Mouse (Mus musculus) hindbrain, embryonic 15.5 days (tissue): ENCODE data around the gene Ttbk2. TPM values are rescaled to one million over a fixed set of nuclear protein-coding genes. Genes with fewer than 3 reads are reported as not detected.
A peak's percentile ranks its signal among the peaks of the same experiment; 100 is the strongest.

ENCODE experiments used
- ATAC-seq: fragments of 200-750 bp; cut with Nextera tagmentation; 2 replicates; pipeline ENCODE4 v1.8.0; 2017; ENCODE audit warnings: low read depth, moderate number of reproducible peaks, moderate TSS enrichment; ENCODE audit not compliant: low FRiP score
- H3K27ac ChIP-seq: fragments of 300-500 bp; sonication (generic); replicated peaks from 2 replicates; pipeline ENCODE4 v1.5.1; 2015; ENCODE audit warnings: mild to moderate bottlenecking, inconsistent platforms
- H3K27me3 ChIP-seq: fragments of 300-500 bp; sonication (generic); 2 replicates; pipeline ENCODE4 v1.6.1; 2015; ENCODE audit warnings: control low read depth, inconsistent platforms
- H3K36me3 ChIP-seq: fragments of 300-500 bp; sonication (generic); 2 replicates; pipeline ENCODE4 v1.6.1; 2015; ENCODE audit warnings: control low read depth, inconsistent platforms
- H3K4me1 ChIP-seq: fragments of 300-500 bp; sonication (generic); replicated peaks from 2 replicates; pipeline ENCODE4 v1.6.1; 2015; ENCODE audit warnings: control low read depth, inconsistent platforms
- H3K4me2 ChIP-seq: fragments of 300-500 bp; sonication (generic); 2 replicates; pipeline ENCODE4 v1.6.1; 2015; ENCODE audit warnings: moderate library complexity, mild to moderate bottlenecking, inconsistent platforms
- H3K4me3 ChIP-seq: fragments of 300-500 bp; sonication (generic); 2 replicates; pipeline ENCODE4 v1.5.1; 2015; ENCODE audit warnings: mild to moderate bottlenecking, inconsistent platforms
- H3K9ac ChIP-seq: fragments of 300-500 bp; sonication (generic); 2 replicates; pipeline ENCODE4 v1.6.1; 2015; ENCODE audit warnings: inconsistent platforms
- H3K9me3 ChIP-seq: fragments of 300-500 bp; sonication (generic); 2 replicates; pipeline ENCODE4 v1.6.1; 2016; ENCODE audit warnings: control low read depth, inconsistent platforms
- WGBS: fragments of 180-500 bp; shearing (Covaris S2); methylation state at CpG from one replicate; pipeline ENCODE4 v1.1.7; 2015; 5-methylcytosine and 5-hydroxymethylcytosine counted together
- polyA plus RNA-seq: library from polyadenylated mRNA; unstranded; fragments of >200 nt; fragmentation: Nextera tagmentation; extraction: Ambion mirVana; gene quantifications from 2 replicates; pipeline ENCODE4 v1.2.1, GENCODE M21; 2015

Ttbk2 gene
- 12.3 and 12.4 TPM in 2 replicates for polyA plus RNA-seq

- Histone ChIP-seq H3K9ac (peak within 1 kb of the TSS; percentile 97), H3K27ac (peak within 1 kb of the TSS; percentile 93), H3K4me1 (peaks cover 27% of the 10 kb centered on the region), H3K27me3 (no peaks in the 10 kb centered on the region), H3K4me3 (peak within 1 kb of the TSS; percentile 98), H3K9me3 (no peaks in the 10 kb centered on the region), H3K4me2 (peak within 1 kb of the TSS; percentile 60), H3K36me3 (no peaks in the 10 kb centered on the region)
- WGBS, result under 1% methylated on average over 39 of the region's 39 CpGs
- peak; percentile 99 for ATAC-seq
These were observed at the start of gene Ttbk2 for GRCm38 (mm10) chr2:120850424-120851082. Gene Ttbk2 (minus strand): TSS chr2:120850604.

GRCm38 (mm10) chr2:120896361-120896760 lies 46.0 kb upstream of the Ttbk2 start:
- no peak overlapping the region for H3K4me3 ChIP-seq
- H3K36me3 ChIP-seq, result peaks cover 74% of the 10 kb centered on the region
- no peak overlapping the region for H3K27ac ChIP-seq
- no peaks in the 10 kb centered on the region for H3K27me3 ChIP-seq
- no peak overlapping the region for H3K4me2 ChIP-seq
- no peak for ATAC-seq
- 97% methylated on average over 3 of the region's 3 CpGs for WGBS
- no peaks in the 10 kb centered on the region for H3K4me1 ChIP-seq
- H3K9me3 ChIP-seq, result no peaks in the 10 kb centered on the region
- no peak overlapping the region for H3K9ac ChIP-seq

- 96% methylated on average over 5 of the region's 5 CpGs for WGBS
- H3K27ac ChIP-seq, result no peak overlapping the region
- no peaks in the 10 kb centered on the region for H3K4me1 ChIP-seq
- H3K9ac ChIP-seq, result no peak overlapping the region
- no peaks in the 10 kb centered on the region for H3K27me3 ChIP-seq
- H3K9me3 ChIP-seq, result no peaks in the 10 kb centered on the region
- no peak overlapping the region for H3K4me2 ChIP-seq
- H3K36me3 ChIP-seq, result peaks cover 55% of the 10 kb centered on the region
- no peak overlapping the region for H3K4me3 ChIP-seq
- ATAC-seq, result no peak
These were observed 37.2 kb upstream of the Ttbk2 start for GRCm38 (mm10) chr2:120887601-120888000.

- peaks cover 68% of the 10 kb centered on the region for H3K36me3 ChIP-seq
- H3K9me3 ChIP-seq, result no peaks in the 10 kb centered on the region
- ATAC-seq, result no peak
- H3K27ac ChIP-seq, result no peak overlapping the region
- WGBS, result 92% methylated on average over 2 of the region's 2 CpGs
- no peaks in the 10 kb centered on the region for H3K27me3 ChIP-seq
- H3K4me1 ChIP-seq, result no peaks in the 10 kb centered on the region
- no peak overlapping the region for H3K4me3 ChIP-seq
- H3K4me2 ChIP-seq, result no peak overlapping the region
- H3K9ac ChIP-seq, result no peak overlapping the region
These were observed 22.8 kb upstream of the Ttbk2 start for GRCm38 (mm10) chr2:120873192-120873591.

GRCm38 (mm10) chr2:120871447-120872336 lies 21.3 kb upstream of the Ttbk2 start:
- H3K27me3 ChIP-seq, result no peaks in the 10 kb centered on the region
- WGBS, result 74% methylated on average over 9 of the region's 9 CpGs
- H3K36me3 ChIP-seq, result peaks cover 65% of the 10 kb centered on the region
- no peaks in the 10 kb centered on the region for H3K4me1 ChIP-seq
- H3K27ac ChIP-seq, result no peak overlapping the region
- no peak overlapping the region for H3K4me3 ChIP-seq
- H3K9me3 ChIP-seq, result no peaks in the 10 kb centered on the region
- no peak overlapping the region for H3K4me2 ChIP-seq
- no peak for ATAC-seq
- H3K9ac ChIP-seq, result no peak overlapping the region

GRCm38 (mm10) chr2:120867336-120867735 lies 16.9 kb upstream of the Ttbk2 start:
- no peak overlapping the region for H3K4me2 ChIP-seq
- no peak overlapping the region for H3K4me3 ChIP-seq
- no peak overlapping the region for H3K27ac ChIP-seq
- H3K27me3 ChIP-seq, result no peaks in the 10 kb centered on the region
- 93% methylated on average over 5 of the region's 5 CpGs for WGBS
- no peak overlapping the region for H3K9ac ChIP-seq
- H3K9me3 ChIP-seq, result no peaks in the 10 kb centered on the region
- peaks cover 69% of the 10 kb centered on the region for H3K36me3 ChIP-seq
- no peak for ATAC-seq
- H3K4me1 ChIP-seq, result no peaks in the 10 kb centered on the region

GRCm38 (mm10) chr2:120866561-120866960 lies 16.2 kb upstream of the Ttbk2 start:
- Histone ChIP-seq H3K27ac (no peak overlapping the region), H3K4me1 (no peaks in the 10 kb centered on the region), H3K27me3 (no peaks in the 10 kb centered on the region), H3K4me3 (no peak overlapping the region), H3K36me3 (peaks cover 71% of the 10 kb centered on the region), H3K4me2 (no peak overlapping the region), H3K9ac (no peak overlapping the region), H3K9me3 (no peaks in the 10 kb centered on the region)
- WGBS, result 38% methylated on average over 1 of the region's 1 CpGs
- ATAC-seq, result no peak

- ATAC-seq, result no peak
- Histone ChIP-seq H3K27me3 (no peaks in the 10 kb centered on the region), H3K9me3 (no peaks in the 10 kb centered on the region), H3K36me3 (peaks cover 64% of the 10 kb centered on the region), H3K4me2 (no peak overlapping the region), H3K4me1 (no peaks in the 10 kb centered on the region), H3K9ac (no peak overlapping the region), H3K27ac (no peak overlapping the region), H3K4me3 (no peak overlapping the region)
- 95% methylated on average over 1 of the region's 1 CpGs for WGBS
These were observed 13.0 kb upstream of the Ttbk2 start for GRCm38 (mm10) chr2:120863389-120863788.

GRCm38 (mm10) chr2:120860699-120861098 lies 10.3 kb upstream of the Ttbk2 start:
- no peaks in the 10 kb centered on the region for H3K27me3 ChIP-seq
- peaks cover 50% of the 10 kb centered on the region for H3K36me3 ChIP-seq
- H3K4me3 ChIP-seq, result no peak overlapping the region
- no peaks in the 10 kb centered on the region for H3K4me1 ChIP-seq
- no peak overlapping the region for H3K4me2 ChIP-seq
- H3K27ac ChIP-seq, result no peak overlapping the region
- H3K9me3 ChIP-seq, result no peaks in the 10 kb centered on the region
- H3K9ac ChIP-seq, result no peak overlapping the region
- no peak for ATAC-seq
- 92% methylated on average over 1 of the region's 1 CpGs for WGBS

GRCm38 (mm10) chr2:120858131-120858530 lies 7.7 kb upstream of the Ttbk2 start:
- 81% methylated on average over 3 of the region's 3 CpGs for WGBS
- ATAC-seq, result no peak
- Histone ChIP-seq H3K27ac (no peak overlapping the region), H3K36me3 (peaks cover 27% of the 10 kb centered on the region), H3K4me3 (no peak overlapping the region), H3K9ac (no peak overlapping the region), H3K4me1 (no peaks in the 10 kb centered on the region), H3K9me3 (no peaks in the 10 kb centered on the region), H3K4me2 (no peak overlapping the region), H3K27me3 (no peaks in the 10 kb centered on the region)

- no peak overlapping the region for H3K27ac ChIP-seq
- peaks cover 20% of the 10 kb centered on the region for H3K4me1 ChIP-seq
- H3K27me3 ChIP-seq, result no peaks in the 10 kb centered on the region
- H3K9ac ChIP-seq, result no peak overlapping the region
- H3K36me3 ChIP-seq, result no peaks in the 10 kb centered on the region
- no peak overlapping the region for H3K4me3 ChIP-seq
- no peak for ATAC-seq
- H3K9me3 ChIP-seq, result no peaks in the 10 kb centered on the region
- WGBS, result 72% methylated on average over 3 of the region's 3 CpGs
- no peak overlapping the region for H3K4me2 ChIP-seq
These were observed 2.7 kb upstream of the Ttbk2 start for GRCm38 (mm10) chr2:120853151-120853550.

GRCm38 (mm10) chr2:120852626-120853025 lies 2.2 kb upstream of the Ttbk2 start:
- Histone ChIP-seq H3K36me3 (no peaks in the 10 kb centered on the region), H3K4me2 (no peak overlapping the region), H3K27ac (no peak overlapping the region), H3K4me1 (peaks cover 26% of the 10 kb centered on the region), H3K27me3 (no peaks in the 10 kb centered on the region), H3K9me3 (no peaks in the 10 kb centered on the region), H3K9ac (no peak overlapping the region), H3K4me3 (no peak overlapping the region)
- no peak for ATAC-seq
- 40% methylated on average over 1 of the region's 1 CpGs for WGBS
